Mouse (Mus musculus): ENCODE data around the gene Ctdsp2. TPM values are rescaled to one million over a fixed set of nuclear protein-coding genes. Genes with fewer than 3 reads are reported as not detected.

The Ctdsp2 gene
- polyA plus RNA-seq, 1 experiment from 2014 or later, result 58.8 TPM

- ATAC-seq (replicated peaks; ENCODE audit: low FRiP score) (peak; percentile 81), DNase-seq (ENCODE audit: low spot score) (peak; percentile 94)
- WGBS, result 69% methylated on average over 7 of the region's 7 CpGs
- Histone ChIP-seq H3K9me3 (ENCODE audit: control insufficient read depth, low read length) (no peaks in the 10 kb centered on the region), H3K4me3 (ENCODE audit: low read depth, low read length) (no peak overlapping the region), H3K9ac (ENCODE audit: low read length) (no peak overlapping the region), H3K27ac (ENCODE audit: low read depth, low read length) (no peak overlapping the region), H3K27me3 (ENCODE audit: control insufficient read depth, insufficient read depth, low read length) (no peaks in the 10 kb centered on the region), H3K4me2 (ENCODE audit: low read depth, low read length, severe bottlenecking) (no peak overlapping the region), H3K4me1 (replicated peaks; ENCODE audit: control insufficient read depth, insufficient read depth, low read length) (peaks cover 9% of the 10 kb centered on the region; the same call in 1 of the 2 replicates), H3K36me3 (ENCODE audit: control insufficient read depth, insufficient read depth, low read length) (peaks cover 15% of the 10 kb centered on the region)
Observed at GRCm38 (mm10) chr10:126990313-126991056, 12.0 kb downstream of the Ctdsp2 start.

GRCm38 (mm10) chr10:126991676-126992075 is 13.2 kb downstream of the Ctdsp2 start:
- Histone ChIP-seq H3K27ac (ENCODE audit: low read depth, low read length) (no peak overlapping the region), H3K9me3 (ENCODE audit: control insufficient read depth, low read length) (no peaks in the 10 kb centered on the region), H3K9ac (ENCODE audit: low read length) (no peak overlapping the region), H3K4me3 (ENCODE audit: low read depth, low read length) (no peak overlapping the region), H3K4me1 (replicated peaks; ENCODE audit: control insufficient read depth, insufficient read depth, low read length) (peaks cover 5% of the 10 kb centered on the region; the same call in 1 of the 2 replicates), H3K27me3 (ENCODE audit: control insufficient read depth, insufficient read depth, low read length) (no peaks in the 10 kb centered on the region), H3K36me3 (ENCODE audit: control insufficient read depth, insufficient read depth, low read length) (peaks cover 15% of the 10 kb centered on the region), H3K4me2 (ENCODE audit: low read depth, low read length, severe bottlenecking) (no peak overlapping the region)
- ATAC-seq (replicated peaks; ENCODE audit: low FRiP score) (no peak), DNase-seq (ENCODE audit: low spot score) (no peak)
- 88% methylated on average over 3 of the region's 3 CpGs for WGBS

- Histone ChIP-seq H3K9me3 (ENCODE audit: control insufficient read depth, low read length) (no peaks in the 10 kb centered on the region), H3K9ac (ENCODE audit: low read length) (no peak overlapping the region), H3K4me3 (ENCODE audit: low read depth, low read length) (no peak overlapping the region), H3K27ac (ENCODE audit: low read depth, low read length) (no peak overlapping the region), H3K4me1 (replicated peaks; ENCODE audit: control insufficient read depth, insufficient read depth, low read length) (0 out of 2 replicates have a peak, but pooled peaks cover 2% of the 10 kb centered on the region), H3K36me3 (ENCODE audit: control insufficient read depth, insufficient read depth, low read length) (peaks cover 17% of the 10 kb centered on the region), H3K27me3 (ENCODE audit: control insufficient read depth, insufficient read depth, low read length) (no peaks in the 10 kb centered on the region), H3K4me2 (ENCODE audit: low read depth, low read length, severe bottlenecking) (no peak overlapping the region)
- DNase-seq (ENCODE audit: low spot score), result no peak
- no peak for ATAC-seq (replicated peaks; ENCODE audit: low FRiP score)
- 95% methylated on average over 3 of the region's 3 CpGs for WGBS
Observed at GRCm38 (mm10) chr10:126993621-126994020, 15.1 kb downstream of the Ctdsp2 start.

- WGBS, result 83% methylated on average over 13 of the region's 13 CpGs
- Histone ChIP-seq H3K9me3 (ENCODE audit: control insufficient read depth, low read length) (no peaks in the 10 kb centered on the region), H3K36me3 (ENCODE audit: control insufficient read depth, insufficient read depth, low read length) (peaks cover 17% of the 10 kb centered on the region), H3K27me3 (ENCODE audit: control insufficient read depth, insufficient read depth, low read length) (no peaks in the 10 kb centered on the region), H3K27ac (ENCODE audit: low read depth, low read length) (no peak overlapping the region), H3K9ac (ENCODE audit: low read length) (no peak overlapping the region), H3K4me3 (ENCODE audit: low read depth, low read length) (no peak overlapping the region), H3K4me1 (replicated peaks; ENCODE audit: control insufficient read depth, insufficient read depth, low read length) (no peaks in the 10 kb centered on the region), H3K4me2 (ENCODE audit: low read depth, low read length, severe bottlenecking) (no peak overlapping the region)
- ATAC-seq (replicated peaks; ENCODE audit: low FRiP score), result no peak
- DNase-seq (ENCODE audit: low spot score), result no peak
Observed at GRCm38 (mm10) chr10:126997340-126998113, 19.0 kb downstream of the Ctdsp2 start.

GRCm38 (mm10) chr10:127000529-127000928 is 22.0 kb downstream of the Ctdsp2 start, which contains the start of gene Avil:
TSS of gene Avil (plus strand) at chr10:127000709.
- WGBS, result 94% methylated on average over 5 of the region's 5 CpGs
- Histone ChIP-seq H3K36me3 (ENCODE audit: control insufficient read depth, insufficient read depth, low read length) (peaks cover 2% of the 10 kb centered on the region; the same call in 1 of the 2 replicates), H3K4me3 (ENCODE audit: low read depth, low read length) (no peak within 1 kb of the TSS), H3K27ac (ENCODE audit: low read depth, low read length) (no peak within 1 kb of the TSS), H3K4me2 (ENCODE audit: low read depth, low read length, severe bottlenecking) (no peak within 1 kb of the TSS), H3K9ac (ENCODE audit: low read length) (no peak within 1 kb of the TSS), H3K4me1 (replicated peaks; ENCODE audit: control insufficient read depth, insufficient read depth, low read length) (0 out of 2 replicates have a peak, but pooled peaks cover 3% of the 10 kb centered on the region), H3K9me3 (ENCODE audit: control insufficient read depth, low read length) (no peaks in the 10 kb centered on the region), H3K27me3 (ENCODE audit: control insufficient read depth, insufficient read depth, low read length) (no peaks in the 10 kb centered on the region)
- ATAC-seq (replicated peaks; ENCODE audit: low FRiP score) (no peak), DNase-seq (ENCODE audit: low spot score) (no peak)

- DNase-seq (ENCODE audit: low spot score) (no peak), ATAC-seq (replicated peaks; ENCODE audit: low FRiP score) (no peak)
- WGBS, result 94% methylated on average over 9 of the region's 9 CpGs
Observed at GRCm38 (mm10) chr10:127001297-127001696, 22.8 kb downstream of the Ctdsp2 start.

GRCm38 (mm10) chr10:127002056-127002455 is 23.5 kb downstream of the Ctdsp2 start:
- Histone ChIP-seq H3K4me3 (ENCODE audit: low read depth, low read length) (no peak overlapping the region), H3K9ac (ENCODE audit: low read length) (no peak overlapping the region), H3K27ac (ENCODE audit: low read depth, low read length) (no peak overlapping the region), H3K9me3 (ENCODE audit: control insufficient read depth, low read length) (no peaks in the 10 kb centered on the region), H3K4me1 (replicated peaks; ENCODE audit: control insufficient read depth, insufficient read depth, low read length) (0 out of 2 replicates have a peak, but pooled peaks cover 3% of the 10 kb centered on the region), H3K4me2 (ENCODE audit: low read depth, low read length, severe bottlenecking) (no peak overlapping the region), H3K27me3 (ENCODE audit: control insufficient read depth, insufficient read depth, low read length) (no peaks in the 10 kb centered on the region), H3K36me3 (ENCODE audit: control insufficient read depth, insufficient read depth, low read length) (peaks cover 2% of the 10 kb centered on the region; the same call in 1 of the 2 replicates)
- ATAC-seq (replicated peaks; ENCODE audit: low FRiP score), result no peak
- DNase-seq (ENCODE audit: low spot score), result no peak
- WGBS, result 86% methylated on average over 1 of the region's 1 CpGs

More at GRCm38 (mm10) chr10:127001297-127001696, 22.8 kb downstream of the Ctdsp2 start:
- Histone ChIP-seq H3K4me1 (replicated peaks; ENCODE audit: control insufficient read depth, insufficient read depth, low read length) (0 out of 2 replicates have a peak, but pooled peaks cover 3% of the 10 kb centered on the region), H3K27me3 (ENCODE audit: control insufficient read depth, insufficient read depth, low read length) (no peaks in the 10 kb centered on the region), H3K4me3 (ENCODE audit: low read depth, low read length) (no peak overlapping the region), H3K4me2 (ENCODE audit: low read depth, low read length, severe bottlenecking) (no peak overlapping the region), H3K27ac (ENCODE audit: low read depth, low read length) (no peak overlapping the region), H3K36me3 (ENCODE audit: control insufficient read depth, insufficient read depth, low read length) (peaks cover 2% of the 10 kb centered on the region; the same call in 1 of the 2 replicates), H3K9me3 (ENCODE audit: control insufficient read depth, low read length) (no peaks in the 10 kb centered on the region), H3K9ac (ENCODE audit: low read length) (no peak overlapping the region)

- H3K27me3 ChIP-seq (ENCODE audit: control insufficient read depth, insufficient read depth, low read length), result no peaks in the 10 kb centered on the region
- ATAC-seq (replicated peaks; ENCODE audit: low FRiP score), result no peak
- no peaks in the 10 kb centered on the region; the same call in 1 of the 2 replicates for H3K36me3 ChIP-seq (ENCODE audit: control insufficient read depth, insufficient read depth, low read length)
- H3K4me3 ChIP-seq (ENCODE audit: low read depth, low read length), result no peak overlapping the region
- no peak for DNase-seq (ENCODE audit: low spot score)
- WGBS, result 87% methylated on average over 5 of the region's 5 CpGs
- no peaks in the 10 kb centered on the region for H3K9me3 ChIP-seq (ENCODE audit: control insufficient read depth, low read length)
- no peak overlapping the region for H3K4me2 ChIP-seq (ENCODE audit: low read depth, low read length, severe bottlenecking)
- 0 out of 2 replicates have a peak, but pooled peaks cover 3% of the 10 kb centered on the region for H3K4me1 ChIP-seq (replicated peaks; ENCODE audit: control insufficient read depth, insufficient read depth, low read length)
- no peak overlapping the region for H3K27ac ChIP-seq (ENCODE audit: low read depth, low read length)
- no peak overlapping the region for H3K9ac ChIP-seq (ENCODE audit: low read length)
Observed at GRCm38 (mm10) chr10:127002765-127003164, 24.2 kb downstream of the Ctdsp2 start.
